Mouse (Mus musculus) stomach, embryonic 16.5 days (tissue): ENCODE measurements around the gene Olfr1245. TPM values are rescaled to one million over a fixed set of nuclear protein-coding genes. Genes with fewer than 3 reads are reported as not detected.

Experiments
- polyA plus RNA-seq: library from polyadenylated mRNA; unstranded; fragments of >200 nt; fragmentation: Nextera tagmentation; extraction: Ambion mirVana; gene quantifications from 2 replicates; pipeline ENCODE4 v1.2.1, GENCODE M21; 2015

The Olfr1245 gene
- polyA plus RNA-seq, 1 experiment from 2014 or later: not detected

Other genes with a start within 250 kb of the Olfr1245 start
- gene Olfr1232, start 248.8 kb downstream of the Olfr1245 start, polyA plus RNA-seq: not detected in 2 replicates
- gene Olfr1233, start 236.0 kb downstream of the Olfr1245 start, polyA plus RNA-seq: not detected in 2 replicates
- gene Olfr1234, start 213.6 kb downstream of the Olfr1245 start, polyA plus RNA-seq: not detected in 2 replicates
- gene Olfr1238, start 168.8 kb downstream of the Olfr1245 start, polyA plus RNA-seq: not detected in 2 replicates
- gene Olfr1239, start 158.0 kb downstream of the Olfr1245 start, polyA plus RNA-seq: not detected in 2 replicates
- not detected in 2 replicates for gene Olfr1240, start 135.4 kb downstream of the Olfr1245 start, polyA plus RNA-seq
- gene Olfr1241, start 91.3 kb downstream of the Olfr1245 start, polyA plus RNA-seq: not detected in 2 replicates
- gene Olfr1242, start 80.1 kb downstream of the Olfr1245 start, polyA plus RNA-seq: not detected in 2 replicates
- not detected in 2 replicates for gene Olfr1243, start 47.0 kb downstream of the Olfr1245 start, polyA plus RNA-seq
- gene Olfr1246, start 14.7 kb upstream of the Olfr1245 start, polyA plus RNA-seq: not detected in 2 replicates
- gene Olfr1247, start 35.7 kb upstream of the Olfr1245 start, polyA plus RNA-seq: not detected in 2 replicates
- not detected in 2 replicates for gene Olfr1248, start 39.8 kb upstream of the Olfr1245 start, polyA plus RNA-seq
- gene Olfr1249, start 56.5 kb upstream of the Olfr1245 start, polyA plus RNA-seq: not detected in 2 replicates
- gene Olfr1250, start 83.0 kb upstream of the Olfr1245 start, polyA plus RNA-seq: not detected in 2 replicates
- gene Olfr1251, start 93.5 kb upstream of the Olfr1245 start, polyA plus RNA-seq: not detected in 2 replicates
- not detected in 2 replicates for gene Olfr1252, start 146.6 kb upstream of the Olfr1245 start, polyA plus RNA-seq
- not detected in 2 replicates for gene Olfr1253, start 178.6 kb upstream of the Olfr1245 start, polyA plus RNA-seq
- not detected in 2 replicates for gene Olfr1254, start 215.2 kb upstream of the Olfr1245 start, polyA plus RNA-seq
- gene Olfr1255, start 233.6 kb upstream of the Olfr1245 start, polyA plus RNA-seq: not detected in 2 replicates